Mouse (Mus musculus) hindbrain, embryonic 10.5 days (tissue): ENCODE measurements around the gene Rabl3. TPM values are rescaled to one million over a fixed set of nuclear protein-coding genes. Genes with fewer than 3 reads are reported as not detected.

Experiments used
- DNase-seq: peaks from one replicate; pipeline ENCODE4 v3.0.0-alpha.2; 2017; ENCODE audit warnings: low spot score
- H3K27ac ChIP-seq: fragments of 300-500 bp; sonication (generic); 2 replicates; pipeline ENCODE4 v1.5.1; 2016; ENCODE audit warnings: mild to moderate bottlenecking, moderate library complexity
- H3K27me3 ChIP-seq: fragments of 300-500 bp; sonication (generic); 2 replicates; pipeline ENCODE4 v1.6.1; 2016; ENCODE audit warnings: mild to moderate bottlenecking; ENCODE audit not compliant: poor library complexity, insufficient read depth, severe bottlenecking
- H3K36me3 ChIP-seq: fragments of 300-500 bp; sonication (generic); 2 replicates; pipeline ENCODE4 v1.6.1; 2016; ENCODE audit warnings: mild to moderate bottlenecking, moderate library complexity
- H3K4me1 ChIP-seq: fragments of 300-500 bp; sonication (generic); replicated peaks from 2 replicates; pipeline ENCODE4 v1.6.1; 2016; ENCODE audit warnings: mild to moderate bottlenecking
- H3K4me3 ChIP-seq: fragments of 300-500 bp; sonication (generic); 2 replicates; pipeline ENCODE4 v1.5.1; 2016; ENCODE audit warnings: mild to moderate bottlenecking, moderate library complexity
- H3K9me3 ChIP-seq: fragments of 300-500 bp; sonication (generic); 2 replicates; pipeline ENCODE4 v1.6.1; 2016; ENCODE audit warnings: mild to moderate bottlenecking, moderate library complexity
- WGBS: fragments of 180-500 bp; shearing (Covaris S2); methylation state at CpG from one replicate; pipeline ENCODE4 v1.1.7; 2016; 5-methylcytosine and 5-hydroxymethylcytosine counted together
- polyA plus RNA-seq: library from polyadenylated mRNA; unstranded; fragments of >200 nt; fragmentation: Nextera tagmentation; extraction: Ambion mirVana; gene quantifications from 2 replicates; pipeline ENCODE4 v1.2.1, GENCODE M21; 2016

Rabl3 gene
- polyA plus RNA-seq, 1 experiment from 2014 or later: 38.3 TPM

GRCm38 (mm10) chr16:37612013-37612412 lies 72.3 kb downstream of the Rabl3 start:
- WGBS: 93% methylated on average over 5 of the region's 5 CpGs
- Histone ChIP-seq H3K9me3 (no peaks in the 10 kb centered on the region), H3K4me3 (no peak overlapping the region), H3K4me1 (peaks cover 20% of the 10 kb centered on the region; the same call in 1 of the 2 replicates), H3K27me3 (no peaks in the 10 kb centered on the region), H3K27ac (no peak overlapping the region), H3K36me3 (no peaks in the 10 kb centered on the region)
- no peak for DNase-seq

DNA sequence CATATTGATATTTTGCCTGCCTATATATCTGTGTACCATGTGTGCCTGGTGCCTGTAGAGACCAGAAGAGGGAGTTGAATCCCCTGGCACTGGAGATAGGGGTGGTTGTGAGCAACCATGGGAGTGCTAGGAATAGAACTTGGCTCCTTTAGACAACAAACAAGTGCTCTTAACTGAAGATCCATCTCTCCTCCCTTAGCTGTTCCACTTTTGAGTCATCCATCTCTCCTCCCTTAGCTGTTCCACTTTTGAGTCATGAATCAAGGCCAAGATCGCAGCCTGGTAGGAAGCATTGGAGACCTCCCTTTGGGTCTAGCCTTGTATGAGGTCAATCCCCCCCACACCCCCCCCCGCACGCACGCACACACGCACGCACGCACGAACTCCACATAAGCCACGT lies 74.9 kb downstream of the Rabl3 start:
- H3K36me3 ChIP-seq: no peaks in the 10 kb centered on the region
- H3K27me3 ChIP-seq: no peaks in the 10 kb centered on the region
- no peak for DNase-seq
- H3K27ac ChIP-seq: no peak overlapping the region
- no peak overlapping the region for H3K4me3 ChIP-seq
- WGBS: 95% methylated on average over 9 of the region's 9 CpGs
- peaks cover 16% of the 10 kb centered on the region for H3K4me1 ChIP-seq
- H3K9me3 ChIP-seq: no peaks in the 10 kb centered on the region

DNA sequence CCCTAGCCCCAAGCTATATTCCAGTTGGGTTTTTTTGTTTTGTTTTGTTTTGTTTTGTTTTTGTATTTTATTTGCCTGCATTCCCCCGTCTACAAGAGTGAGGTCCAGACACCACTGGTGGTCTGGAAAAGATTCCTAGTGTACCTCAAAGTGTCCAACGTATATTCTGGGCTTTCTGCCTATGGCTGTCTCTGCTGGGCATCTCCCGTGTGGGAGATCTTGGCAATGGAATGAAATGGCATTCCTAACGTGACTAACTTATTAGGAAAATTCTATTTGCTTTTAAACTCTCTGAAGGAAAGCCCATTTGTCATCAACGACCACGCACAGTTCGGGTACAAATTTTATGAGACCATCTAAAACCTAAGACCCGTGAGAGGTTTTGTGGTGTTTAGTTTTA lies 75.7 kb downstream of the Rabl3 start:
- Histone ChIP-seq H3K27me3 (no peaks in the 10 kb centered on the region), H3K4me1 (peaks cover 11% of the 10 kb centered on the region), H3K36me3 (no peaks in the 10 kb centered on the region), H3K27ac (no peak overlapping the region), H3K4me3 (no peak overlapping the region), H3K9me3 (no peaks in the 10 kb centered on the region)
- 85% methylated on average over 8 of the region's 8 CpGs for WGBS
- DNase-seq: no peak

GRCm38 (mm10) chr16:37616104-37616503 lies 76.4 kb downstream of the Rabl3 start:
- 84% methylated on average over 8 of the region's 8 CpGs for WGBS
- peaks cover 10% of the 10 kb centered on the region for H3K4me1 ChIP-seq
- H3K27me3 ChIP-seq: no peaks in the 10 kb centered on the region
- no peaks in the 10 kb centered on the region for H3K36me3 ChIP-seq
- H3K9me3 ChIP-seq: no peaks in the 10 kb centered on the region
- DNase-seq: no peak
- H3K4me3 ChIP-seq: no peak overlapping the region
- H3K27ac ChIP-seq: no peak overlapping the region

DNA sequence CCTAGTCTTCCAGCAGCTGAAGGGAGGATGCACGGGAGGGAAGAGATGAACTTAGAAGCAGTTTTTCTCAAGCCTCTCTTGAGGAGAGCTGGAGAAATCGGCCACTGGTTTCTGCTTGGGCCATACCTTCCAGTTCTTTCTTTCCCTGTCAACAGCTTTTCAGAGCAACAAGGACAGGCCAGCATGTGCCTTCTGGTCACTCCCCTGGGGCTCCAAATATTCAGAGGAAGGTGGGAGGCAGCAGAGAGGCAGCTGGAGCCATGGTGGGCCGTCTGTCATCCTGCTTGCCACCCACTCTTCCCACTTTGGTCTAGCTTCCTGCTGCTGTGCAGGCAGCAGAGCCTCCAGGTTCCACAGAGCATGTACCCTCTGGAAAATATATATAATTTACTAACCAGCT lies 78.0 kb downstream of the Rabl3 start:
- WGBS: 27% methylated on average over 3 of the region's 3 CpGs
- peaks cover 8% of the 10 kb centered on the region for H3K4me1 ChIP-seq
- H3K27ac ChIP-seq: peak overlapping the region; percentile 46; the same call in 1 of the 2 replicates
- DNase-seq: peak; percentile 15
- no peaks in the 10 kb centered on the region for H3K27me3 ChIP-seq
- H3K4me3 ChIP-seq: no peak overlapping the region
- no peaks in the 10 kb centered on the region for H3K36me3 ChIP-seq
- no peaks in the 10 kb centered on the region for H3K9me3 ChIP-seq

Other genes starting within 250 kb of the Rabl3 start
- 1.9 and 4.0 TPM in 2 replicates for gene Stxbp5l, start 154.9 kb upstream of the Rabl3 start, polyA plus RNA-seq
- gene Gtf2e1, start 96 bp upstream of the Rabl3 start, polyA plus RNA-seq: 47.5 and 49.5 TPM in 2 replicates
- 0.12 TPM in 1 of 2 replicates, not detected in the other for gene Hgd, start 40.3 kb downstream of the Rabl3 start, polyA plus RNA-seq
- 47.6 and 54.3 TPM in 2 replicates for gene Ndufb4, start 114.6 kb downstream of the Rabl3 start, polyA plus RNA-seq
- 170 and 178 TPM in 2 replicates for gene Fstl1, start 237.0 kb downstream of the Rabl3 start, polyA plus RNA-seq